Mouse (Mus musculus) large intestine, adult 2 months (tissue): ENCODE data around the gene Hpd. TPM values are rescaled to one million over a fixed set of nuclear protein-coding genes. Genes with fewer than 3 reads are reported as not detected.

Experiments
- DNase-seq: peaks from one replicate; pipeline ENCODE4 v3.0.0-alpha.2; 2012; ENCODE audit warnings: low read depth, low spot score
- WGBS: fragments of 180-500 bp; shearing (Covaris S2); methylation state at CpG from one replicate; pipeline ENCODE4 v1.1.7; 2018; 5-methylcytosine and 5-hydroxymethylcytosine counted together
- polyA plus RNA-seq: library from polyadenylated mRNA; depleted of rRNA; stranded (reverse); fragments of >200 nt; gene quantifications from 2 replicates; pipeline ENCODE4 v1.2.3, GENCODE M21; 2012; rRNA removed

Hpd gene
- polyA plus RNA-seq, 1 experiment: 60.9 TPM

DNA sequence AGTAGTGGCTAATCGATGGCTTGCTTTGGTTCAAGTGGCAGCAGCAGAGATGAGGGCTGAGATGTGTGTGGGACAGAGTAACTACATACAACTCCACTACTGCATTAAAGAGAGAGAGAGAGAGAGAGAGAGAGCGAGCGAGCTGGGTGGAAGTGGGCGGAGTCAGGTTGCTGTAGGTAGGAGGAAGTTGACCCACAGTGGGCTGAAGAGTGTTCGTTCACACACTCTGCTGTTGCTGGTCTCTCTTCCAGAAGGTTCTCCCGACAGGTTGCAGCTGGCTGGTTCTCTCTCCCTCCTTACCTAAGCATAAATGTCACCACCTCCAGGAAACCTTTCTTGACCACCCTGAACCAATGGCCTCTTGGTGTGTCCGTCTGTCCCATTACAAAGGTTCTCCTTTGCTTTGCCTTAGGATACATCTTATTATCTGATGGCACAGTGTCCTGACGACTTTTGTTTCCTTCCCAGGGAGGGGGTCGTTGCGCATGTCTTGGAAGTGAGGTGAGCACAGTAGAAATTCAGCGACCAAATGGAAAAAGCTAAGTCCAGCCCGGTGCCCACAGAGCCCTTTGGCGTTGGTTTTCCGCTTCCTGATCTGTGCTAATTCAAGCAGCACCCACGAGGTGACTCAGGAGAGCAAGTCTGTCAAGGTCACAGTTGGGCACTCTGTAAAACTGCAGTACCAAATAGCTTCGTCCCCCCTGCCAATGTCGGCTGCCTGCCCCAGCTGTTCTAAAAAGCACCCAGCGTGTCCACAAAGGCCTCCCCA lies 56.7 kb downstream of the Hpd start:
- 72% methylated on average over 18 of the region's 18 CpGs for WGBS
- no peak for DNase-seq

DNA sequence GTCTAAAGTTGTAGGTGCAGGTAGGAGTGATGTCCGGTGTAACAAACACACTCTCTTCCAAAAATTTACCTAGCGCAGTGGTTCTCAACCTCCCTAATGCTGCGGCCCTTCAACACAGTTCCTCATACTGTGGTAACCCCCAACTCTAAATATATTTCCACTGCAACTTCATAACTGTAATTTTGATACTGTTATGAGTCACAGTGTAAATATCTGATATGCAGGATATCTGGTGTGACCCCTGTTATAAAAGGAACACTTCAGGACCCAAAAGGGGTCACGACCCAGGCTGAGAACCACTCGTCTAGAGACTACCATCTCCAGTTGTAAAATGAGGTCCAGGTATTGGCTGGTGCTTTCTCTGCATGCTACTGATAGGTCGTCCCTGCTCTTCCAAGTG lies 57.4 kb downstream of the Hpd start:
- DNase-seq: no peak
- 79% methylated on average over 6 of the region's 6 CpGs for WGBS

DNA sequence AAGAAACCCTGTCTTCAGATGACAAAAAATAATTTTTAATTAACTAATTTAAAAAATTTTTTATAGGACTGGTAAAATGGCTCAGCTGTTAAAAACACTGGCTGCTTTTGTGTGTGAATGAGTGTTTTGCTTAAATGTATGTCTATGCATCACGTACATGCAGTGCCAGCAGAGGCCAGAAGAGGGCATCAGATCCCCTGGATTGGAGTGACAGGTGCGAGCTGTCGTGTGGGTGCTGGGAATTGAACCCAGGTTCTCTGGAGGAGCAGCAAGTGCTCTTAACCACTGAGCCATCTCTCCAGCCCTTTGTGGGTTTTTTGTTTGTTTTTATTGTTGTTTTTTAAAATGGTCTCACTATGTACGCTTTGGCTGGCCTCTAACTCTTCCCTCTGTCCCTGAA lies 60.3 kb downstream of the Hpd start:
- DNase-seq: no peak

More for the DNA sequence above, 60.3 kb downstream of the Hpd start:
- 93% methylated on average over 4 of the region's 4 CpGs for WGBS

Other genes starting within 250 kb of the Hpd start
- 12.1 and 15.7 TPM in 2 replicates for gene Kdm2b, start 192.9 kb downstream of the Hpd start, polyA plus RNA-seq
- gene Orai1, start 167.7 kb downstream of the Hpd start, polyA plus RNA-seq: 86.0 and 97.3 TPM in 2 replicates
- not detected in 2 replicates for gene Morn3, start 135.7 kb downstream of the Hpd start, polyA plus RNA-seq
- gene Tmem120b, start 114.3 kb downstream of the Hpd start, polyA plus RNA-seq: 3.9 and 4.7 TPM in 2 replicates
- gene Rhof, start 50.0 kb downstream of the Hpd start, polyA plus RNA-seq: 52.1 and 55.0 TPM in 2 replicates
- 5.3 and 7.3 TPM in 2 replicates for gene Setd1b, start 40.5 kb downstream of the Hpd start, polyA plus RNA-seq
- 22.0 and 25.6 TPM in 2 replicates for gene Psmd9, start 13.3 kb downstream of the Hpd start, polyA plus RNA-seq
- gene Wdr66, start 69.4 kb upstream of the Hpd start, polyA plus RNA-seq: 0.32 and 0.86 TPM in 2 replicates
- 4.1 and 5.9 TPM in 2 replicates for gene Bcl7a, start 161.1 kb upstream of the Hpd start, polyA plus RNA-seq
- 17.6 and 36.3 TPM in 2 replicates for gene Mlxip, start 212.1 kb upstream of the Hpd start, polyA plus RNA-seq